Comparison of ENCODE assay signal across 15 mouse cellular contexts in genomic region chr12:92418458-92418857, GRCm38 (mm10).
"Had no signal": no experiment of that assay in that cellular context is flagged by ENCODE, and none has a peak within 500 bp of the region (broad histone marks: within the 10 kb centered on the region; RNA-seq: fewer than 3 reads in every experiment).

No protein-coding gene starts in this region.

- H3K27ac ChIP-seq: kidney, embryonic 15.5 days; left cerebral cortex, adult 2 months; limb, embryonic 12.5 days; liver, embryonic 13.5 days; lung, embryonic 15.5 days; macrophage had no signal

- H3K4me2 ChIP-seq: kidney, embryonic 15.5 days; limb, embryonic 12.5 days; liver, embryonic 13.5 days; lung, embryonic 15.5 days had no signal

- H3K9me3 ChIP-seq: kidney, embryonic 15.5 days; limb, embryonic 12.5 days; liver, embryonic 13.5 days; lung, embryonic 15.5 days; megakaryocyte, embryonic 14.5 days had no signal

- H3K27me3 ChIP-seq: kidney, embryonic 15.5 days; limb, embryonic 12.5 days; liver, embryonic 13.5 days; lung, embryonic 15.5 days; megakaryocyte, embryonic 14.5 days had no signal

- H3K36me3 ChIP-seq: kidney, embryonic 15.5 days; limb, embryonic 12.5 days; liver, embryonic 13.5 days; lung, embryonic 15.5 days had no signal

- ATAC-seq: intestine, embryonic 16.5 days; liver, postnatal 0 days had no signal

- H3K9ac ChIP-seq: kidney, embryonic 15.5 days; limb, embryonic 12.5 days; liver, embryonic 13.5 days; liver, postnatal 0 days; lung, embryonic 15.5 days had no signal

- H3K4me3 ChIP-seq: kidney, embryonic 15.5 days; left cerebral cortex, adult 2 months; limb, embryonic 12.5 days; liver, embryonic 13.5 days; lung, embryonic 15.5 days; megakaryocyte, embryonic 14.5 days had no signal

- H3K4me1 ChIP-seq: kidney, embryonic 15.5 days; limb, embryonic 12.5 days; liver, embryonic 13.5 days; lung, embryonic 15.5 days; megakaryocyte, embryonic 14.5 days had no signal

- DNase-seq: kidney, adult 2 months; kidney, postnatal 14 days; liver; liver, embryonic 13.5 days; liver, postnatal 0 days; lung, postnatal 14 days; right cerebral cortex, postnatal 25 days; thymus, postnatal 36 days had no signal
